Mouse (Mus musculus) erythroblast, embryonic 14.5 days (primary cell): ENCODE measurements around the gene Dnase1l1.

Source experiments
- GATA1 ChIP-seq: IDR thresholded peaks from 2 replicates; pipeline ENCODE4 v1.6.1; 2012; ENCODE audit warnings: low read length, inconsistent platforms, mixed read lengths
- TAL1 ChIP-seq: IDR thresholded peaks from 3 replicates; pipeline ENCODE4 v1.6.1; 2012; ENCODE audit warnings: low read length, inconsistent platforms, mixed read lengths

GRCm38 (mm10) chrX:74243396-74243795 lies 38.7 kb downstream of the Dnase1l1 start:
- TF ChIP-seq TAL1 = no peak
- TF ChIP-seq GATA1 = no peak
